34 mouse cellular contexts compared by ENCODE assay signal in the genomic region with DNA sequence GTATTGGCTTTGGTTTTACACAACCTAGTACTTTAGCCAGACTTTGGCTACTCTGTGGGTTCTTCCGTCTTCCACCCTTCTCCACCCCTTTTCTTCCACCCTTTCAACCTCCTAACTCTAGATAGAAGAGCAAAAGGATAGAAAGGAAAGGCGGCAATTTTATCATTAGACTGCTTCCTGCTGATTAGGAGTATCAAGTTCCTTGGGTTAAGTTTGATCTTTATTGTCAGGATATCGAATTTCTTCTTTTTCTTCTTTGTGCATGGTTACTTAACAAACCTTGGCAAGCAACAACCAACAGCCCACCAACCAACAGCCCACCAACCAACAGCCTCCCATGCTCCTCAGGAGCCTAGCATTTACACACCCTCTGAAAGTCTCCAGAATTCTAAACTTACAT.
"Had no signal": no experiment of that assay in that cellular context is flagged by ENCODE, and none has a peak within 500 bp of the region (broad histone marks: within the 10 kb centered on the region; RNA-seq: fewer than 3 reads in every experiment).

No protein-coding gene starts in this region.

- H3K4me1 ChIP-seq: heart, embryonic 12.5 days; heart, embryonic 13.5 days; heart, embryonic 15.5 days; hindbrain, embryonic 10.5 days; hindbrain, embryonic 12.5 days; hindbrain, embryonic 13.5 days; hindbrain, embryonic 15.5 days; intestine, embryonic 15.5 days; kidney, embryonic 15.5 days had no signal

- DNase-seq: heart, postnatal 10 days; heart, postnatal 14 days; heart, postnatal 36 days; heart, postnatal 4 days; kidney, adult 11 months; kidney, adult 18-20 months; kidney, adult 2 months; kidney, adult 8-10 months; kidney, adult 9 months; kidney, postnatal 10 days; kidney, postnatal 14 days; kidney, postnatal 25 days; kidney, postnatal 36 days; kidney, postnatal 4 days; layer of hippocampus, adult 9-11 months; layer of hippocampus, postnatal 36 days had no signal

- H3K9me3 ChIP-seq: heart, embryonic 12.5 days; heart, embryonic 13.5 days; heart, embryonic 15.5 days; hindbrain, embryonic 10.5 days; hindbrain, embryonic 12.5 days; hindbrain, embryonic 13.5 days; hindbrain, embryonic 15.5 days; intestine, embryonic 15.5 days; kidney, embryonic 15.5 days had no signal

- H3K9ac ChIP-seq: heart, embryonic 12.5 days; heart, embryonic 13.5 days; heart, embryonic 15.5 days; hindbrain, embryonic 12.5 days; hindbrain, embryonic 13.5 days; hindbrain, embryonic 14.5 days; hindbrain, embryonic 15.5 days; intestine, embryonic 15.5 days; kidney, embryonic 15.5 days had no signal

- H3K27ac ChIP-seq: heart, embryonic 13.5 days; heart, embryonic 15.5 days; hindbrain, embryonic 10.5 days; hindbrain, embryonic 12.5 days; hindbrain, embryonic 13.5 days; hindbrain, embryonic 14.5 days; hindbrain, embryonic 15.5 days; hindbrain, postnatal 0 days; intestine, embryonic 15.5 days; kidney, embryonic 15.5 days; kidney, postnatal 0 days; layer of hippocampus, adult 2 months; left cerebral cortex, adult 2 months had no signal

- H3K36me3 ChIP-seq: intestine, embryonic 15.5 days had no signal

- ATAC-seq: hindbrain, embryonic 16.5 days; hindbrain, postnatal 0 days; inflammation-experienced regulatory T-cells, adult 6 months; intestine, embryonic 15.5 days; intestine, embryonic 16.5 days; intestine, postnatal 0 days had no signal

- H3K27me3 ChIP-seq: heart, embryonic 12.5 days; heart, embryonic 13.5 days; heart, embryonic 15.5 days; hindbrain, embryonic 12.5 days; hindbrain, embryonic 13.5 days; hindbrain, embryonic 15.5 days; intestine, embryonic 15.5 days; kidney, embryonic 15.5 days had no signal

- H3K4me2 ChIP-seq: heart, embryonic 12.5 days; heart, embryonic 13.5 days; heart, embryonic 15.5 days; hindbrain, embryonic 12.5 days; hindbrain, embryonic 13.5 days; hindbrain, embryonic 14.5 days; hindbrain, embryonic 15.5 days; intestine, embryonic 15.5 days; kidney, embryonic 15.5 days had no signal

- H3K4me3 ChIP-seq: heart, embryonic 12.5 days; heart, embryonic 13.5 days; heart, embryonic 15.5 days; hindbrain, embryonic 10.5 days; hindbrain, embryonic 12.5 days; hindbrain, embryonic 13.5 days; hindbrain, embryonic 15.5 days; intestine, embryonic 15.5 days; kidney, embryonic 15.5 days; layer of hippocampus, adult 2 months; left cerebral cortex, adult 2 months had no signal
